Comparison of ENCODE assay signal across 9 mouse cellular contexts in the genomic region with DNA sequence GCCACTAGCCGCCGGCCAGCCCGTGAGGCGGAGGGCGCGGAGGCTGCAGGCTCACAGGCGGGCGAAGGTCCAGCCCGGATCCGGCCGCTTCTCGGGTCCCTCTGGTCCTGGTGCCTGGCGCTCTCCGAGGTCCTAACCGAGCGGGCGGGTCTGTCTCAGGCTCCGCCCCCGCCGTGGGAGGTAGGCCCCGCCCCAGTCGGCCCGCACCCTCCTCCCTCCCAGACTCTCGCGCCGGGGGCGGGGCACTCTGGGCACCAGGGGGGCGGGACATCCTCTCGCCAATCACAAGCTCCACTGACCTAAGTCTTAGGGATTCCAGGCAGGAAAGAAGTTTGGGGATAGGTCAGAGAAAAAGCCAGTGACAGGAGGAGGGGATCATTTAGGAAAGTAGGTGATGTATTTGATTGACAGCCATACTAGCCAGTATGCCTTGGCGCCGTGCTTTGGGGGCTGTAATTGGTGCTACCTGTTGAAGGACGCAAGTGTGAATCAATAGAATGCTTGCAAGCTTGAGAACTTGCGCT. TPM values are rescaled to one million over a fixed set of nuclear protein-coding genes. Genes with fewer than 3 reads are reported as not detected.
DNase-seq lines count a peak whose midpoint lies in the region; ATAC-seq and TF ChIP-seq lines count a peak whose summit lies in the region.
"Had no signal": no experiment of that assay in that cellular context is flagged by ENCODE, and none has a peak within 500 bp of the region (broad histone marks: within the 10 kb centered on the region; RNA-seq: fewer than 3 reads in every experiment).

Gene Stxbp5l, minus strand, starts transcription at position 142 of the 524 bp plus-strand sequence.

- H3K4me3 ChIP-seq in hindbrain, postnatal 0 days (ENCODE audit: low read length): peak within 1 kb of the TSS; percentile 65

- H3K27ac ChIP-seq in hindbrain, postnatal 0 days: peak within 1 kb of the TSS; percentile 80
- H3K27ac ChIP-seq: macrophage had no signal

- TF ChIP-seq CTCF in hindbrain, postnatal 0 days (IDR thresholded peaks at IDR 0.05; ENCODE audit: low read depth): no peak

- H3K4me2 ChIP-seq in hindbrain, postnatal 0 days (ENCODE audit: low read depth, low read length): peak within 1 kb of the TSS; percentile 64

- peak within 1 kb of the TSS; percentile 71 for H3K9ac ChIP-seq in hindbrain, postnatal 0 days (replicated peaks; ENCODE audit: low read length)

- no peaks in the 10 kb centered on the region for H3K27me3 ChIP-seq in hindbrain, postnatal 0 days (ENCODE audit: insufficient read depth, low read length)

- no peaks in the 10 kb centered on the region for H3K9me3 ChIP-seq in hindbrain, postnatal 0 days (ENCODE audit: low read length)

- H3K4me1 ChIP-seq in hindbrain, postnatal 0 days (ENCODE audit: insufficient read depth, low read length): 0 out of 2 replicates have a peak, but pooled peaks cover 4% of the 10 kb centered on the region

- peak; percentile 94 for ATAC-seq in common myeloid progenitor, adult 5-6 weeks (replicated peaks; ENCODE audit: low read depth, poor library complexity, severe bottlenecking)
- ATAC-seq in hindbrain, postnatal 0 days: peak; percentile 98

- peak; percentile 94 to 97 for DNase-seq in adrenal gland, adult (ENCODE audit: inconsistent age in 2 of 2, low spot score in 1 of 2)
- peak; percentile 88 for DNase-seq in gastrocnemius, postnatal 10 days
- DNase-seq in hindbrain, postnatal 0 days (ENCODE audit: low spot score): peak; percentile 96
- DNase-seq in left cerebral cortex, adult 18-20 months (ENCODE audit: low spot score in 2 of 2): peak; percentile 94 to 95
- DNase-seq in lung, postnatal 36 days: peak; percentile 73
- DNase-seq in right cerebral cortex, postnatal 10 days (ENCODE audit: low spot score in 2 of 2): peak; percentile 96 to 97
- DNase-seq in urinary bladder, postnatal 14 days (ENCODE audit: low spot score): peak; percentile 85

- H3K36me3 ChIP-seq in hindbrain, postnatal 0 days (ENCODE audit: insufficient read depth, low read length): no peaks in the 10 kb centered on the region

- WGBS in hindbrain, postnatal 0 days: under 1% methylated on average over 31 of the region's 33 CpGs

RNA-seq across cellular contexts. Expression of gene Stxbp5l, which starts in this region (rescaled TPM):
- not detected in 2 replicates for total RNA-seq in common myeloid progenitor, adult 5-6 weeks (2017)
- under 1 TPM; 0.33 to 0.41 TPM for total RNA-seq in gastrocnemius, postnatal 10 days (2021)
- total RNA-seq in hindbrain, postnatal 0 days (2014; rRNA removed): 29.0 and 36.0 TPM in 2 replicates
- polyA plus RNA-seq in hindbrain, postnatal 0 days (2015; fragmentation: Nextera tagmentation; extraction: Ambion mirVana): 18.1 and 20.0 TPM in 2 replicates
- 100 to 1,000 TPM; 109 to 119 TPM for total RNA-seq in left cerebral cortex, adult 18-20 months (2021)
- polyA plus RNA-seq: macrophage had no signal

Comparison
In these comparisons a context has a peak if more than half of its experiments do, and no peak if none do; other contexts are left out.
1. Peak in every context shown above with its lines: DNase-seq, ATAC-seq, H3K4me3 ChIP-seq and H3K27ac ChIP-seq.
2. RNA of gene Stxbp5l (total RNA-seq): 109 to 119 TPM in left cerebral cortex, adult 18-20 months and 29.0 to 36.0 TPM in hindbrain, postnatal 0 days; 0.33 to 0.41 TPM in gastrocnemius, postnatal 10 days and not detected in common myeloid progenitor, adult 5-6 weeks; every median in the first group is over 10 times any median in the second.
3. Peak in ATAC-seq in common myeloid progenitor, adult 5-6 weeks; RNA of the gene not detected or under 1 TPM.
4. Peak in DNase-seq in gastrocnemius, postnatal 10 days; RNA of the gene not detected or under 1 TPM.